In genomic region chr8:94666456-94667308, GRCm38 (mm10) we compare ENCODE assay signal across 1 mouse cellular context.
TF ChIP-seq lines count a peak whose summit lies in the region.

TSS of gene Arl2bp (plus strand) at chr8:94666600.

TF ChIP-seq in CH12.LX, 34 proteins besides CTCF, POLR2A, EP300 and RAD21 (continued from another document):
- 0 out of 2 replicates have a peak, but pooled peaks have one; percentile 26 for TF ChIP-seq MAX (IDR thresholded peaks at IDR 0.05; ENCODE audit: low read length)
- TF ChIP-seq USF1 (IDR thresholded peaks at IDR 0.05; ENCODE audit: low read depth, low read length): no peak
- TF ChIP-seq JUN (IDR thresholded peaks at IDR 0.05; ENCODE audit: insufficient read depth, low read depth, low read length): no peak
- peak; percentile 42; the same call in 1 of the 2 replicates for TF ChIP-seq MEF2A (IDR thresholded peaks at IDR 0.05; ENCODE audit: borderline replicate concordance, low read depth, low read length)
- TF ChIP-seq HCFC1 (IDR thresholded peaks at IDR 0.05; ENCODE audit: low read depth, low read length): no peak; the same call in 1 of the 2 replicates
- peak; percentile 55; the same call in 1 of the 2 replicates for TF ChIP-seq ELF1 (IDR thresholded peaks at IDR 0.05; ENCODE audit: low read depth, low read length)
- TF ChIP-seq ZKSCAN1 (IDR thresholded peaks at IDR 0.05; ENCODE audit: borderline replicate concordance, low read depth, low read length): no peak
- TF ChIP-seq ZC3H11A (IDR thresholded peaks at IDR 0.05; ENCODE audit: low read depth, low read length): no peak
- TF ChIP-seq USF2 (conservative IDR thresholded peaks at IDR 0.05; ENCODE audit: low read depth, low read length): no peak
- peak; percentile 83 for TF ChIP-seq ZMIZ1 (IDR thresholded peaks at IDR 0.05; ENCODE audit: low read depth, low read length)
- TF ChIP-seq CHD1 (IDR thresholded peaks at IDR 0.05; ENCODE audit: low read depth, low read length): no peak; the same call in 1 of the 2 replicates
- TF ChIP-seq TBP (conservative IDR thresholded peaks at IDR 0.05; ENCODE audit: low read depth, low read length): no peak
- no peak for TF ChIP-seq E2F4 (IDR thresholded peaks at IDR 0.05; ENCODE audit: insufficient replicate concordance, low read depth, low read length)
- TF ChIP-seq POLR2AphosphoS2 (IDR thresholded peaks at IDR 0.05; ENCODE audit: low read depth, low read length): 0 out of 2 replicates have a peak, but pooled peaks have one; percentile 28
- TF ChIP-seq IRF4 (IDR thresholded peaks at IDR 0.05; ENCODE audit: low read depth, low read length): 0 out of 2 replicates have a peak, but pooled peaks have one; percentile 7
- peak; percentile 96 for TF ChIP-seq UBTF (IDR thresholded peaks at IDR 0.05; ENCODE audit: low read depth, low read length)
- TF ChIP-seq KAT2A (IDR thresholded peaks at IDR 0.05; ENCODE audit: insufficient replicate concordance, low read length): 0 out of 2 replicates have a peak, but pooled peaks have one; percentile 29
- TF ChIP-seq SMC3 (IDR thresholded peaks at IDR 0.05; ENCODE audit: low read depth, low read length): no peak
- TF ChIP-seq ETS1 (conservative IDR thresholded peaks at IDR 0.05; ENCODE audit: low read depth, low read length): no peak
- TF ChIP-seq MYC (IDR thresholded peaks at IDR 0.05; ENCODE audit: low read depth, low read length): no peak
